Mouse (Mus musculus): ENCODE results near the gene Tomm40. TPM values are rescaled to one million over a fixed set of nuclear protein-coding genes. Genes with fewer than 3 reads are reported as not detected.

Tomm40 gene
- polyA plus RNA-seq, 1 experiment from 2014 or later = 123 TPM

DNA sequence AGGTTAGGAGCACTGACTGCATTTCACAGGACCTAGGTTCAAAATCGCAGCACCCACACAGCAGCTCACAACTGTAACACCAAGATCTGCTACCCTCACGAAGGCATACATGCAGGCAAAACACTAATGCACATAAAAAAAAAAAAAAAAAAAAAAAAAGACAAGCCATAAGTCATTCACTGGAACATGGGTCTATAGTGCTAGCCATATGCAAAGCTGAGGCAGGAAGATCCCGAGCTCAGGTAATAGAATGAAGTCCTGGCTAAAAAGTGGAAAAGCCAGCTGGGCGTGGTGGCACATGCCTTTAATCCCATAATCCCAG is 15.4 kb downstream of the Tomm40 start:
- 74% methylated on average over 4 of the region's 4 CpGs for WGBS
- Histone ChIP-seq H3K27ac (replicated peaks; ENCODE audit: low read depth, low read length) (no peak overlapping the region), H3K27me3 (ENCODE audit: control insufficient read depth, insufficient read depth, low read length) (no peaks in the 10 kb centered on the region), H3K4me1 (ENCODE audit: control insufficient read depth, insufficient read depth, low read length) (peaks cover 5% of the 10 kb centered on the region; the same call in 1 of the 2 replicates), H3K9me3 (replicated peaks; ENCODE audit: control insufficient read depth, low read length) (no peaks in the 10 kb centered on the region), H3K9ac (replicated peaks; ENCODE audit: low read length) (no peak overlapping the region), H3K4me3 (ENCODE audit: low read depth, low read length) (no peak overlapping the region), H3K4me2 (ENCODE audit: low read depth, low read length) (no peak overlapping the region; the same call in 1 of the 2 replicates), H3K36me3 (replicated peaks; ENCODE audit: control insufficient read depth, insufficient read depth, low read depth, low read length) (peaks cover 4% of the 10 kb centered on the region)
- DNase-seq (ENCODE audit: low spot score) (no peak), ATAC-seq (replicated peaks; ENCODE audit: insufficient number of reproducible peaks, low FRiP score, low TSS enrichment, low read depth) (no peak)

DNA sequence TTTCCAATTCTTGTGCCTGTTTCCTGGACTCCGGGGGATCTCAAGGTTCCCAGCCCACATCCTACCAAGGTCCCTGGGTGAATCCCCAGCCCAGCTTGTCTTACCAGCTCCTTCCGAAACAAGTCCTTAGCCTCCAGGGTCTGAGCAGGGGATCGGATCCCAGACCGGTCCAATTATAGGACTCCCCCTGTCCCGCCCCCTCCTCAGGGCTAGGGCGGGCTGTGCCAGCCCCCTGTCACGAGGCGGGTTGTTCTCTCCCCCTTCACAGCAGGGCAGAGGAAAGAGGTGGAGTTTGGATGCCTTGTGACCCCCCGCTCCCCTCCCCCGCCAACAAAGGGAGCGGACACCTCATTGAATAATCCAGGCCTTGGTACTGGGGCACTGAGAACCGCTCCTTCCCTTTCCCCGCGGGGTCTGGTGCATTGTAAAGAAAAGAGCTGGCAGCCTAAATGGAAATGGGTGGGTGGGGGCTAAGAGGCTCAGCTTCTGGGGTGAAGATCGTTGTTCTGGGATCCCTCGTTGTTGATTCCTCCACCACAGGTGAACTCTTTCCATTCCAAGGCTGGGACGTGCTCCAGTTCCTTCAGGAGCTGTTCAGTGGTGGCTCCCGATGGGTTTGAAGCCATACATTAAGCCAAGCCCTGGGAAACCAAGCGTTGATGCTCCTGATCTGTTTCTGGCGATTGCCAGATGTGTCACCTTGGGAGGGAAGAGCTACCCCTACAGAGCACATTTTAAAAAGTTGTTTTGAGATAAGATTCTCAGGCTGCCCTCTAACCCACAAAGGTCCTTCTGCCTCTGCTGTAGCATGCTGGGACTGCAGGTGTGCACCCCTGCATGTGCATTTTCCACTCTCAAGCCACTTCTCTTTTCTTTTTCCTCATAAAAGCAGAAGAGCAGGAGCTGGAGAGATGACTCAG is 16.1 kb downstream of the Tomm40 start, which contains the start of gene Apoe:
Gene Apoe (minus strand): TSS at position 282 of the 920 bp plus-strand sequence.
- no peak within 1 kb of the TSS; the same call in 1 of the 2 replicates for H3K27ac ChIP-seq (replicated peaks; ENCODE audit: low read depth, low read length)
- H3K4me1 ChIP-seq (ENCODE audit: control insufficient read depth, insufficient read depth, low read length) = peaks cover 5% of the 10 kb centered on the region; the same call in 1 of the 2 replicates
- ATAC-seq (replicated peaks; ENCODE audit: insufficient number of reproducible peaks, low FRiP score, low TSS enrichment, low read depth) = peak; percentile 30
- peak within 1 kb of the TSS; percentile 35 for H3K4me3 ChIP-seq (ENCODE audit: low read depth, low read length)
- peak within 1 kb of the TSS; percentile 70 for H3K4me2 ChIP-seq (ENCODE audit: low read depth, low read length)
- DNase-seq (ENCODE audit: low spot score) = peak; percentile 74
- H3K9ac ChIP-seq (replicated peaks; ENCODE audit: low read length) = peak within 1 kb of the TSS; percentile 59
- H3K36me3 ChIP-seq (replicated peaks; ENCODE audit: control insufficient read depth, insufficient read depth, low read depth, low read length) = peaks cover 4% of the 10 kb centered on the region
- H3K27me3 ChIP-seq (ENCODE audit: control insufficient read depth, insufficient read depth, low read length) = no peaks in the 10 kb centered on the region
- under 1% methylated on average over 20 of the region's 20 CpGs for WGBS
- H3K9me3 ChIP-seq (replicated peaks; ENCODE audit: control insufficient read depth, low read length) = no peaks in the 10 kb centered on the region

DNA sequence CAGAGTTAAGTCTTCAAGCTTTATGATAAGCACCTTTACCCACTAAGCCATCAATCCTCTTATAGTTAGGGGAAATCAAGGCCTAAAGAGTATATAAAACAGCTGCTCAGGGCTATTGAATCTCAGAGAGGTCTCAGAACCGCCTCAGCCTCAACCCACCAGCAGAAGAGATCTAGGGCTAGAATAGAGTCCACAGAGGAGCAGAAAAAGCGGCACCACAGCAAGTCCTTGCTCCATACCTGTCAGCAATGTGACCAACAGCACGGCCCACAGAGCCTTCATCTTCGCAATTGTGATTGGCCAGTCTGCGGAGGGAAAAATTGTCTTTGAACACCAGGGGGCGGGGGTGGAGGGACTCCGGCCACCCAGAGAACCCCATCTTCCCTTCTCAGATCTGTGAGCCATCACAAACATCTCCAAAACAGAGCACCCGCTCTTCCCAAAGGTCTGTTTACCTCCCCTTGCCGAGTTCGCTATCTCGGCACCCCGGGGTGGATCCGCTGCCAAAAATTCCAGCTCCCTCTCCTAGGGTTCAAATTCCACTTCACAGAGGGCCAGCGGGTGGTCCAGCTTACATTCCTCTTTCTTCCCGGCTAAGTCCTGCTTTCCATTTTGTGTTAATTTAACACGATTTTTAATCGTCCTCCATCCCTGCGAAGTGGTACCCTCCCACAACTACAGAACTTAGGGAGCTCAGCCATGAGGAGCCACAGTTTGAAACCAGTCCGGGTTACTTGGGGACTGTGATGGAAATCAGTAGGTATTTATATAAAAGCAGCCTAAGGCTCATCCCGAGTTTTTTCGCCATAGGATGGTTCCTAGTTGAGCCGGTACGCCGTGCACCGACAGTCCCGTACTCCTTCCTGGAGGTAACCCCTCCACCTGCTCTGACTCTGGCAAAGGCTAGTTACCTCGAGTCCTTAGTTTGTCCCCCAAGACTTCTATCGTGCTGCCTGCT is 17.0 kb downstream of the Tomm40 start:
- peak overlapping the region; percentile 59 for H3K9ac ChIP-seq (replicated peaks; ENCODE audit: low read length)
- WGBS = 3% methylated on average over 28 of the region's 28 CpGs
- no peaks in the 10 kb centered on the region for H3K27me3 ChIP-seq (ENCODE audit: control insufficient read depth, insufficient read depth, low read length)
- ATAC-seq (replicated peaks; ENCODE audit: insufficient number of reproducible peaks, low FRiP score, low TSS enrichment, low read depth) (no peak), DNase-seq (ENCODE audit: low spot score) (peak; percentile 76)
- peaks cover 4% of the 10 kb centered on the region for H3K36me3 ChIP-seq (replicated peaks; ENCODE audit: control insufficient read depth, insufficient read depth, low read depth, low read length)
- no peak overlapping the region; the same call in 1 of the 2 replicates for H3K27ac ChIP-seq (replicated peaks; ENCODE audit: low read depth, low read length)
- H3K9me3 ChIP-seq (replicated peaks; ENCODE audit: control insufficient read depth, low read length) = no peaks in the 10 kb centered on the region
- peak overlapping the region; percentile 35 for H3K4me3 ChIP-seq (ENCODE audit: low read depth, low read length)
- peak overlapping the region; percentile 70 for H3K4me2 ChIP-seq (ENCODE audit: low read depth, low read length)
- peaks cover 5% of the 10 kb centered on the region; the same call in 1 of the 2 replicates for H3K4me1 ChIP-seq (ENCODE audit: control insufficient read depth, insufficient read depth, low read length)

DNA sequence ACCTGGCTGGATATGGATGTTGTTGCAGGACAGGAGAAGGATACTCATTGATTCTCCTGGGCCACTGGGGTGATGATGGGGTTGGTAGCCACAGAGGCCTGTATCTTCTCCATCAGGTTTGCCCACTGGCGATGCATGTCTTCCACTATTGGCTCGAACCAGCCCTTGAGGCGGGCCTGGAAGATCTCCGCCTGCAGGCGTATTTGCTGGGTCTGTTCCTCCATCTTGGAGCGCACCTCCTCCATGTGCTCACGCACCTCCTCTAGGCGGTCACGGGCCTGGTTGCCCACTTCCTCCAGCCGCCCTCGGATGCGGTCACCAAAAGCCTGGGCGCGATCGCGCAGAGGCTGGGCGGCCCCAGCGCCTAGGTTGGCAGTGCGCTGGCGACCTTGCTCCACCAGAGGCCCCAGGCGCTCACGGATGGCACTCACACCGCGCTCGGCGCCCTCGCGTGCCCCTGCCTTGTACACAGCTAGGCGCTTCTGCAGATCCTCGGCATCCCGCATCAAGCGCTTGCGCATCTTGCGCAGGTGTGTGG is 18.8 kb downstream of the Tomm40 start:
- Histone ChIP-seq H3K4me1 (ENCODE audit: control insufficient read depth, insufficient read depth, low read length) (peaks cover 5% of the 10 kb centered on the region; the same call in 1 of the 2 replicates), H3K36me3 (replicated peaks; ENCODE audit: control insufficient read depth, insufficient read depth, low read depth, low read length) (peaks cover 4% of the 10 kb centered on the region), H3K27ac (replicated peaks; ENCODE audit: low read depth, low read length) (no peak overlapping the region), H3K4me3 (ENCODE audit: low read depth, low read length) (no peak overlapping the region), H3K9me3 (replicated peaks; ENCODE audit: control insufficient read depth, low read length) (no peaks in the 10 kb centered on the region), H3K4me2 (ENCODE audit: low read depth, low read length) (no peak overlapping the region; the same call in 1 of the 2 replicates), H3K9ac (replicated peaks; ENCODE audit: low read length) (no peak overlapping the region), H3K27me3 (ENCODE audit: control insufficient read depth, insufficient read depth, low read length) (no peaks in the 10 kb centered on the region)
- ATAC-seq (replicated peaks; ENCODE audit: insufficient number of reproducible peaks, low FRiP score, low TSS enrichment, low read depth) = no peak
- WGBS = 92% methylated on average over 34 of the region's 34 CpGs
- no peak for DNase-seq (ENCODE audit: low spot score)

DNA sequence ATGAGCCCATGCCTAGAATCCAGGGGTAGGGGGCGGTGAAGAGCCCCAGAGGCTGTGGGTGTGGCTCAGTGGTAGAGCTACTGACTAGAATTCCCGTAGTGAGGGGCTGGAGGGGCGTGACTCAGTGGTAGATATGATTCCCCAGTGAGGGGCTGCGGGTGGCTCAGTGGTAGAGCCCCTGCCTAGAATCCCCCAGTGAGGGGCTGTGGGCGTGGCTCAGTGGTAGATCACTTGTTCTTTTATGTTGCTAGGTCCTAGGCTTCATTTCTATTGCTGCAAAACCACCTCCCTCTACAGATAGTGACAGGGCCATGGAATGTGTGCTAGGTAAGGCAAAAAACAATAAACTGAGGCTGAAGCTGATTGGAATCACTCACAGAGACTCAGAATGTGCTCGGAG is 19.4 kb downstream of the Tomm40 start:
- H3K36me3 ChIP-seq (replicated peaks; ENCODE audit: control insufficient read depth, insufficient read depth, low read depth, low read length) = peaks cover 4% of the 10 kb centered on the region
- H3K4me2 ChIP-seq (ENCODE audit: low read depth, low read length) = no peak overlapping the region
- no peak overlapping the region for H3K4me3 ChIP-seq (ENCODE audit: low read depth, low read length)
- H3K27ac ChIP-seq (replicated peaks; ENCODE audit: low read depth, low read length) = no peak overlapping the region
- WGBS = 86% methylated on average over 6 of the region's 6 CpGs
- H3K27me3 ChIP-seq (ENCODE audit: control insufficient read depth, insufficient read depth, low read length) = no peaks in the 10 kb centered on the region
- no peak for ATAC-seq (replicated peaks; ENCODE audit: insufficient number of reproducible peaks, low FRiP score, low TSS enrichment, low read depth)
- no peak for DNase-seq (ENCODE audit: low spot score)
- H3K4me1 ChIP-seq (ENCODE audit: control insufficient read depth, insufficient read depth, low read length) = peaks cover 4% of the 10 kb centered on the region; the same call in 1 of the 2 replicates
- no peak overlapping the region for H3K9ac ChIP-seq (replicated peaks; ENCODE audit: low read length)
- H3K9me3 ChIP-seq (replicated peaks; ENCODE audit: control insufficient read depth, low read length) = no peaks in the 10 kb centered on the region

DNA sequence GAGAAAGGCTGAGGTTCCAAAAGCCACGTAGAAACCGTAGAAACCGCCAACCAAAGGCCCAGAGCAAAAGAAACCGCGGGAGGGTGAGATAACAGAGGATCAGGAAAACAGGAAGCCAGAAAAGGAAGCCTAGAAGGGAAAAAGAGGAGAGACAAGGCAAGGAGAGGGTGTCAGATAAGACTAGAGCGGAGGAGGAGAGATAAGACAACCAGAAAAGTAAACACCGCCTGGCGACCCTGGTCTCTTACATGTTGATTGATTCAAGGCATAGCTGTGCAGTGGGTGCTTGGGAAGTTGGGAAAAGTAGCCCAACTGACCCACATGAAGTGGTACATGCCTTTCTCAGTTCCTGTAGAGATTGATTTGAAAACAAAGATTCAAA is 20.0 kb downstream of the Tomm40 start:
- DNase-seq (ENCODE audit: low spot score) (no peak), ATAC-seq (replicated peaks; ENCODE audit: insufficient number of reproducible peaks, low FRiP score, low TSS enrichment, low read depth) (no peak)
- Histone ChIP-seq H3K9me3 (replicated peaks; ENCODE audit: control insufficient read depth, low read length) (no peaks in the 10 kb centered on the region), H3K27me3 (ENCODE audit: control insufficient read depth, insufficient read depth, low read length) (no peaks in the 10 kb centered on the region), H3K9ac (replicated peaks; ENCODE audit: low read length) (no peak overlapping the region), H3K36me3 (replicated peaks; ENCODE audit: control insufficient read depth, insufficient read depth, low read depth, low read length) (peaks cover 4% of the 10 kb centered on the region), H3K27ac (replicated peaks; ENCODE audit: low read depth, low read length) (no peak overlapping the region), H3K4me3 (ENCODE audit: low read depth, low read length) (no peak overlapping the region), H3K4me1 (ENCODE audit: control insufficient read depth, insufficient read depth, low read length) (peaks cover 2% of the 10 kb centered on the region; the same call in 1 of the 2 replicates), H3K4me2 (ENCODE audit: low read depth, low read length) (no peak overlapping the region)
- WGBS = 50% methylated on average over 8 of the region's 8 CpGs

DNA sequence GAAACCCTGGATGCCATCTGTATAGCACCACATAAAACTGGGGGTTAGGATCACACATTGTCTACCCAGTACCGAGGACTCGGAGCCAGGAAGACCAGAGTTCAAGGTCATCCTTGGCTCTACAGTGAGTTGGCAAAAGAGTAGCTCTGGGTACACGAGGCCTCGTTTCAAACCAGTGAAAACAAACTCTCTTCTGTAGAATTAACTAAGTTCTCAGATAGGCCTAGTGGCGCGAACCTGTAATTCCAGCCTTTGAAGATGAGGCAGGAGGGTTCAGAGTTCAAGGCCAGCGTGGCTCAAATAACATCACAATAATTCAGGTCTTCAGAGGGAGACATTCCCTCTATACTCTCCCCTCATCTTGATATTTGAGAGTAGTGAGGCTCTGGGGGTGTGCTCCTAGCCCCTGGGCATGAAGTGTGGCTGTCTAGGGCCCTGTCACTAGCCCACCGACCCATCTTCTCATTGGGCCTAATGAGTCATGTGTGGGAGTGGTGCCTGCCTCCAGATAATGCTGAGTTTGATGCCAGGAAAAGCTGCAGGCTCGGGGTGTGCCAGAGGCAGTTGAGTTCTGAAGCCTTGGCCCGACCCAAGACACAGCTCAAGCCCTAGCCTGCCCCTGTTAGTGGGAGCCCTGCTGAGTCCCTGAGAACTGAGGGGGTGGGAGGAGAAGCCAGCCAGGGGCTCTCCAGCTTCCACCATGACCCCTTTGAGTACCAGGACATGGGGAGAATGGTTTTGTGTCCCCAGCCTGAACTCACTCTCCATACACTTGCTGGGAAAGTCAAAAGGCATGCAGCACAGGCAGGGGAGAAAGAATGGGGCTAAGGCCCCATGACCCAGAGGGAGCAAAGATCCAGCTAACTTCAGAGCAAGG is 20.7 kb downstream of the Tomm40 start:
- Histone ChIP-seq H3K9ac (replicated peaks; ENCODE audit: low read length) (no peak overlapping the region), H3K9me3 (replicated peaks; ENCODE audit: control insufficient read depth, low read length) (no peaks in the 10 kb centered on the region), H3K27me3 (ENCODE audit: control insufficient read depth, insufficient read depth, low read length) (no peaks in the 10 kb centered on the region), H3K4me2 (ENCODE audit: low read depth, low read length) (no peak overlapping the region), H3K36me3 (replicated peaks; ENCODE audit: control insufficient read depth, insufficient read depth, low read depth, low read length) (peaks cover 4% of the 10 kb centered on the region), H3K27ac (replicated peaks; ENCODE audit: low read depth, low read length) (no peak overlapping the region), H3K4me3 (ENCODE audit: low read depth, low read length) (no peak overlapping the region), H3K4me1 (ENCODE audit: control insufficient read depth, insufficient read depth, low read length) (peaks cover 2% of the 10 kb centered on the region; the same call in 1 of the 2 replicates)
- 79% methylated on average over 10 of the region's 10 CpGs for WGBS
- DNase-seq (ENCODE audit: low spot score) (no peak), ATAC-seq (replicated peaks; ENCODE audit: insufficient number of reproducible peaks, low FRiP score, low TSS enrichment, low read depth) (no peak)

All from embryonic facial prominence, embryonic 11.5 days (tissue).